Mouse (Mus musculus): Measurements from ENCODE around the gene Kalrn.

DNA sequence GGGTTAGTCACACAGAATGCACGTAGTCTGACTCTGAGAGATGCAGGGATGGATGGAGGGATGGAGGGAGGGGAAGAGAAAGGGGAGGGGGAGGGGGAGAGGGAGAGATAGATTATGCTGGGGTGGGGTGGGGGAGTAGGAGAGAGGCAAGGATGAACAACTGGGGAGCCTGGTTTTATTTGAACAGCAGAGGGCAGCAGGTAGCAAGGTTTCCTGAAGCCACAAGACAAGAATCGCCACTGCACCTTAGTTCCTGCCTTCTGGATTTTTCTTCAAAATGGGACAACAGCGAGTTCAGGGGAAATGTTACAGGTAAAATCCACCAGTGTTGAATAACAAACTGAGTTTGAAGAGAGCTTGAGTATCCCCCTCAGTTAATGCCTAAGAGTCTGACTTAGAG, 573.9 kb downstream of the Kalrn start:
- TF ChIP-seq GATA1 (IDR thresholded peaks at IDR 0.05; ENCODE audit: borderline replicate concordance, low read length) (no peak), FLI1 (IDR thresholded peaks at IDR 0.05; ENCODE audit: low read length) (no peak)

All from megakaryocyte, embryonic 14.5 days (primary cell).